In genomic region chr9:94536261-94536905, GRCm38 (mm10) we compare ENCODE assay signal across 8 mouse cellular contexts. TPM values are rescaled to one million over a fixed set of nuclear protein-coding genes. Genes with fewer than 3 reads are reported as not detected.
DNase-seq lines count a peak whose midpoint lies in the region; ATAC-seq and TF ChIP-seq lines count a peak whose summit lies in the region.

No protein-coding gene starts in this region.

- H3K9ac ChIP-seq in liver, embryonic 11.5 days (ENCODE audit: low read depth, low read length): peak overlapping the region; percentile 90

- peak overlapping the region; percentile 76 for H3K4me3 ChIP-seq in thymus, adult 2 months (ENCODE audit: control insufficient read depth, insufficient read depth, low read length)
- peak overlapping the region; percentile 83 for H3K4me3 ChIP-seq in liver, embryonic 11.5 days (ENCODE audit: low read depth, low read length)

- H3K4me1 ChIP-seq in thymus, adult 2 months (replicated peaks; ENCODE audit: control insufficient read depth, insufficient read depth, low read length): peaks cover 2% of the 10 kb centered on the region; the same call in 1 of the 2 replicates
- peaks cover 12% of the 10 kb centered on the region for H3K4me1 ChIP-seq in liver, embryonic 11.5 days (replicated peaks; ENCODE audit: control insufficient read depth, insufficient read depth, low read length)

- H3K27me3 ChIP-seq in thymus, adult 2 months (ENCODE audit: control insufficient read depth, insufficient read depth, low read length): no peaks in the 10 kb centered on the region
- H3K27me3 ChIP-seq in liver, embryonic 11.5 days (replicated peaks; ENCODE audit: control insufficient read depth, insufficient read depth, low read length): no peaks in the 10 kb centered on the region

- no peak for TF ChIP-seq CTCF in thymus, adult 2 months (IDR thresholded peaks at IDR 0.05; ENCODE audit: borderline replicate concordance, control insufficient read depth, extremely low read depth, insufficient read depth, low read length, poor library complexity)

- ATAC-seq in liver, embryonic 11.5 days (replicated peaks; ENCODE audit: low FRiP score): no peak

- WGBS in thymus, adult 2 months: 21% methylated on average over 15 of the region's 15 CpGs
- WGBS in liver, embryonic 11.5 days: 3% methylated on average over 13 of the region's 15 CpGs

- peak; percentile 28 for DNase-seq in embryo, embryonic 10 days (ENCODE audit: low spot score)
- DNase-seq in embryo, embryonic 11 days: no peak
- no peak for DNase-seq in thymus, adult 2 months
- DNase-seq in thymus, adult 18-20 months: no peak
- DNase-seq in liver, embryonic 11.5 days (ENCODE audit: low spot score): no peak
- no peak for DNase-seq in urinary bladder, adult 2 months (ENCODE audit: low spot score)
- DNase-seq in frontal cortex, postnatal 25 days (ENCODE audit: low spot score in 2 of 2): no peak
- DNase-seq in c-Kit-positive CD71-positive TER-119-positive erythroid progenitor cells, embryonic 14.5 days (ENCODE audit: low spot score): no peak

- H3K27ac ChIP-seq in thymus, adult 2 months (ENCODE audit: control insufficient read depth, insufficient read depth, low read length): peak overlapping the region; percentile 33
- peak overlapping the region; percentile 86; the same call in 1 of the 2 replicates for H3K27ac ChIP-seq in liver, embryonic 11.5 days (ENCODE audit: low read depth, low read length)

- H3K4me2 ChIP-seq in liver, embryonic 11.5 days: peak overlapping the region; percentile 80

- no peak for TF ChIP-seq POLR2A in thymus, adult 2 months (IDR thresholded peaks at IDR 0.05; ENCODE audit: control insufficient read depth, extremely low read depth, insufficient read depth, low read length, poor library complexity)

- no peaks in the 10 kb centered on the region for H3K36me3 ChIP-seq in thymus, adult 2 months (ENCODE audit: control insufficient read depth, insufficient read depth, low read length)
- no peaks in the 10 kb centered on the region for H3K36me3 ChIP-seq in liver, embryonic 11.5 days (ENCODE audit: control insufficient read depth, insufficient read depth, low read length)

- no peaks in the 10 kb centered on the region for H3K9me3 ChIP-seq in liver, embryonic 11.5 days (ENCODE audit: control insufficient read depth, low read length)

RNA-seq across cellular contexts. Expression of gene 1190002N15Rik, which starts 1.5 kb away (rescaled TPM):
- polyA plus RNA-seq in thymus, adult 2 months (2012; rRNA removed): 22.4 and 26.8 TPM in 2 replicates
- polyA plus RNA-seq in liver, embryonic 11.5 days (2014; fragmentation: Nextera tagmentation; extraction: Ambion mirVana): 18.9 and 19.7 TPM in 2 replicates
- 21.3 and 21.5 TPM in 2 replicates for polyA plus RNA-seq in urinary bladder, adult 2 months (2012; rRNA removed)
